Mouse (Mus musculus) hematopoietic multipotent progenitor cell, adult 10-12 weeks (in vitro differentiated cells): ENCODE measurements around the gene Nsg1. TPM values are rescaled to one million over a fixed set of nuclear protein-coding genes. Genes with fewer than 3 reads are reported as not detected.

Experiments used
- polyA plus RNA-seq: library from polyadenylated mRNA; stranded (reverse); fragments of >175 nt; gene quantifications from 2 replicates; pipeline ENCODE4 v1.2.3, GENCODE M21; 2012; ENCODE audit warnings: low replicate concordance

Gene Nsg1
- polyA plus RNA-seq, result 0.12 TPM in 1 of 2 replicates, not detected in the other

GRCm38 (mm10) chr5:38159634-38160413 lies at the start of gene Nsg1:
Gene Nsg1 (minus strand): TSS chr5:38159907.

Other genes starting within 250 kb of the Nsg1 start
- 10.0 and 11.8 TPM in 2 replicates for gene Stx18, start 121.2 kb downstream of the Nsg1 start, polyA plus RNA-seq
- gene Zbtb49, start 60.5 kb upstream of the Nsg1 start, polyA plus RNA-seq, result 9.5 and 16.3 TPM in 2 replicates
- 40.8 and 49.2 TPM in 2 replicates for gene Lyar, start 60.6 kb upstream of the Nsg1 start, polyA plus RNA-seq
- 18.3 and 30.6 TPM in 2 replicates for gene Tmem128, start 100.3 kb upstream of the Nsg1 start, polyA plus RNA-seq
- gene Otop1, start 116.1 kb upstream of the Nsg1 start, polyA plus RNA-seq, result not detected in 2 replicates
- gene Drd5, start 159.5 kb upstream of the Nsg1 start, polyA plus RNA-seq, result 0.12 and 0.16 TPM in 2 replicates